Mouse (Mus musculus) midbrain, embryonic 12.5 days (tissue): Measurements from ENCODE around the gene Rnf115. TPM values are rescaled to one million over a fixed set of nuclear protein-coding genes. Genes with fewer than 3 reads are reported as not detected.
A peak's percentile ranks its signal among the peaks of the same experiment; 100 is the strongest.

Experiments
- ATAC-seq: fragments of 200-750 bp; cut with Nextera tagmentation; 2 replicates; pipeline ENCODE4 v1.8.0; 2017; ENCODE audit warnings: low read depth, moderate TSS enrichment, moderate library complexity; ENCODE audit not compliant: low FRiP score
- H3K27ac ChIP-seq: fragments of 300-500 bp; sonication (generic); replicated peaks from 2 replicates; pipeline ENCODE4 v1.5.1; 2016; ENCODE audit warnings: mild to moderate bottlenecking
- H3K27me3 ChIP-seq: fragments of 300-500 bp; sonication (generic); 2 replicates; pipeline ENCODE4 v1.6.1; 2016; ENCODE audit warnings: mild to moderate bottlenecking
- H3K36me3 ChIP-seq: fragments of 300-500 bp; sonication (generic); 2 replicates; pipeline ENCODE4 v1.6.1; 2016
- H3K4me1 ChIP-seq: fragments of 300-500 bp; sonication (generic); 2 replicates; pipeline ENCODE4 v1.6.1; 2016
- H3K4me2 ChIP-seq: fragments of 300-500 bp; sonication (generic); replicated peaks from 2 replicates; pipeline ENCODE4 v1.6.1; 2016; ENCODE audit warnings: mild to moderate bottlenecking, moderate library complexity
- H3K4me3 ChIP-seq: fragments of 300-500 bp; sonication (generic); 2 replicates; pipeline ENCODE4 v1.5.1; 2016; ENCODE audit warnings: mild to moderate bottlenecking
- H3K9ac ChIP-seq: fragments of 300-500 bp; sonication (generic); replicated peaks from 2 replicates; pipeline ENCODE4 v1.6.1; 2016; ENCODE audit warnings: mild to moderate bottlenecking, moderate library complexity
- H3K9me3 ChIP-seq: fragments of 300-500 bp; sonication (generic); 2 replicates; pipeline ENCODE4 v1.6.1; 2016; ENCODE audit warnings: mild to moderate bottlenecking
- WGBS: fragments of 180-500 bp; shearing (Covaris S2); methylation state at CpG from one replicate; pipeline ENCODE4 v1.1.7; 2016; 5-methylcytosine and 5-hydroxymethylcytosine counted together
- polyA plus RNA-seq: library from polyadenylated mRNA; unstranded; fragments of >200 nt; fragmentation: Nextera tagmentation; extraction: Ambion mirVana; gene quantifications from 2 replicates; pipeline ENCODE4 v1.2.1, GENCODE M21; 2016

The Rnf115 gene
- polyA plus RNA-seq, 1 experiment from 2014 or later: 89.6 TPM

- H3K4me3 ChIP-seq: peak within 1 kb of the TSS; percentile 70
- H3K9ac ChIP-seq: peak within 1 kb of the TSS; percentile 86
- ATAC-seq: peak; percentile 77
- under 1% methylated on average over 34 of the region's 35 CpGs for WGBS
- H3K36me3 ChIP-seq: peaks cover 14% of the 10 kb centered on the region
- peak within 1 kb of the TSS; percentile 95 for H3K27ac ChIP-seq
- no peaks in the 10 kb centered on the region for H3K27me3 ChIP-seq
- H3K9me3 ChIP-seq: no peaks in the 10 kb centered on the region
- peak within 1 kb of the TSS; percentile 71 for H3K4me2 ChIP-seq
- H3K4me1 ChIP-seq: peaks cover 19% of the 10 kb centered on the region
Measured at GRCm38 (mm10) chr3:96696198-96696765, 31.2 kb upstream of the Rnf115 start, which contains the start of gene Pias3. TSS of gene Pias3 (plus strand) at chr3:96696384.

GRCm38 (mm10) chr3:96696766-96697732, 30.4 kb upstream of the Rnf115 start:
- H3K36me3 ChIP-seq: peaks cover 22% of the 10 kb centered on the region
- peaks cover 19% of the 10 kb centered on the region for H3K4me1 ChIP-seq
- peak overlapping the region; percentile 70 for H3K4me3 ChIP-seq
- peak overlapping the region; percentile 86 for H3K9ac ChIP-seq
- no peaks in the 10 kb centered on the region for H3K9me3 ChIP-seq
- no peaks in the 10 kb centered on the region for H3K27me3 ChIP-seq
- ATAC-seq: peak; percentile 91
- peak overlapping the region; percentile 95 for H3K27ac ChIP-seq
- peak overlapping the region; percentile 71 for H3K4me2 ChIP-seq
- WGBS: under 1% methylated on average over 74 of the region's 85 CpGs

- Histone ChIP-seq H3K4me2 (no peak overlapping the region), H3K4me3 (no peak overlapping the region), H3K9me3 (no peaks in the 10 kb centered on the region), H3K27ac (no peak overlapping the region; the same call in 1 of the 2 replicates), H3K9ac (no peak overlapping the region), H3K4me1 (peaks cover 19% of the 10 kb centered on the region), H3K36me3 (peaks cover 38% of the 10 kb centered on the region), H3K27me3 (no peaks in the 10 kb centered on the region)
- no peak for ATAC-seq
- WGBS: 49% methylated on average over 19 of the region's 19 CpGs
Measured at GRCm38 (mm10) chr3:96698993-96699690, 28.3 kb upstream of the Rnf115 start.

GRCm38 (mm10) chr3:96700376-96700775, 27.1 kb upstream of the Rnf115 start:
- no peak for ATAC-seq
- Histone ChIP-seq H3K27me3 (no peaks in the 10 kb centered on the region), H3K4me3 (no peak overlapping the region), H3K4me1 (peaks cover 19% of the 10 kb centered on the region), H3K9ac (no peak overlapping the region), H3K4me2 (no peak overlapping the region), H3K27ac (no peak overlapping the region), H3K9me3 (no peaks in the 10 kb centered on the region), H3K36me3 (peaks cover 51% of the 10 kb centered on the region)
- 54% methylated on average over 7 of the region's 7 CpGs for WGBS

- Histone ChIP-seq H3K4me1 (peaks cover 15% of the 10 kb centered on the region), H3K4me3 (no peak overlapping the region), H3K36me3 (peaks cover 51% of the 10 kb centered on the region), H3K4me2 (no peak overlapping the region), H3K9ac (no peak overlapping the region), H3K27me3 (no peaks in the 10 kb centered on the region), H3K27ac (no peak overlapping the region), H3K9me3 (no peaks in the 10 kb centered on the region)
- 86% methylated on average over 4 of the region's 4 CpGs for WGBS
- ATAC-seq: no peak
Measured at GRCm38 (mm10) chr3:96701003-96701402, 26.5 kb upstream of the Rnf115 start.

GRCm38 (mm10) chr3:96704778-96705177, 22.7 kb upstream of the Rnf115 start:
- peaks cover 50% of the 10 kb centered on the region for H3K36me3 ChIP-seq
- 72% methylated on average over 11 of the region's 11 CpGs for WGBS
- H3K4me2 ChIP-seq: no peak overlapping the region
- H3K4me1 ChIP-seq: peaks cover 7% of the 10 kb centered on the region; the same call in 1 of the 2 replicates
- H3K9ac ChIP-seq: no peak overlapping the region
- ATAC-seq: no peak
- H3K27ac ChIP-seq: no peak overlapping the region
- H3K9me3 ChIP-seq: no peaks in the 10 kb centered on the region
- H3K4me3 ChIP-seq: no peak overlapping the region
- peaks cover 16% of the 10 kb centered on the region for H3K27me3 ChIP-seq

- H3K27me3 ChIP-seq: peaks cover 16% of the 10 kb centered on the region
- H3K27ac ChIP-seq: no peak overlapping the region
- H3K4me2 ChIP-seq: no peak overlapping the region
- H3K9me3 ChIP-seq: no peaks in the 10 kb centered on the region
- H3K4me1 ChIP-seq: peaks cover 7% of the 10 kb centered on the region; the same call in 1 of the 2 replicates
- ATAC-seq: no peak
- no peak overlapping the region for H3K4me3 ChIP-seq
- peaks cover 45% of the 10 kb centered on the region for H3K36me3 ChIP-seq
- 89% methylated on average over 11 of the region's 11 CpGs for WGBS
- no peak overlapping the region for H3K9ac ChIP-seq
Measured at GRCm38 (mm10) chr3:96706217-96706616, 21.2 kb upstream of the Rnf115 start.

GRCm38 (mm10) chr3:96706984-96707383, 20.5 kb upstream of the Rnf115 start:
- H3K4me1 ChIP-seq: peaks cover 7% of the 10 kb centered on the region; the same call in 1 of the 2 replicates
- peaks cover 45% of the 10 kb centered on the region for H3K36me3 ChIP-seq
- H3K27ac ChIP-seq: no peak overlapping the region
- H3K9me3 ChIP-seq: no peaks in the 10 kb centered on the region
- 74% methylated on average over 7 of the region's 7 CpGs for WGBS
- no peak overlapping the region for H3K4me3 ChIP-seq
- no peak for ATAC-seq
- H3K4me2 ChIP-seq: no peak overlapping the region
- peaks cover 16% of the 10 kb centered on the region for H3K27me3 ChIP-seq
- H3K9ac ChIP-seq: no peak overlapping the region

- Histone ChIP-seq H3K4me2 (peak within 1 kb of the TSS; percentile 93), H3K36me3 (peaks cover 50% of the 10 kb centered on the region), H3K27ac (no peak within 1 kb of the TSS), H3K9me3 (no peaks in the 10 kb centered on the region), H3K4me1 (peaks cover 7% of the 10 kb centered on the region; the same call in 1 of the 2 replicates), H3K4me3 (peak within 1 kb of the TSS; percentile 51), H3K9ac (peak within 1 kb of the TSS; percentile 65), H3K27me3 (peaks cover 16% of the 10 kb centered on the region)
- peak; percentile 89 for ATAC-seq
- WGBS: 6% methylated on average over 42 of the region's 42 CpGs
Measured at GRCm38 (mm10) chr3:96707903-96708683, 19.4 kb upstream of the Rnf115 start, which contains the start of gene Nudt17. TSS of gene Nudt17 (minus strand) at chr3:96708562.

GRCm38 (mm10) chr3:96708684-96709064, 18.8 kb upstream of the Rnf115 start:
- no peak overlapping the region for H3K9ac ChIP-seq
- WGBS: 38% methylated on average over 2 of the region's 2 CpGs
- ATAC-seq: peak; percentile 16; the same call in 1 of the 2 replicates
- H3K4me2 ChIP-seq: peak overlapping the region; percentile 93; the same call in 1 of the 2 replicates
- H3K9me3 ChIP-seq: no peaks in the 10 kb centered on the region
- peaks cover 16% of the 10 kb centered on the region for H3K27me3 ChIP-seq
- H3K4me1 ChIP-seq: peaks cover 7% of the 10 kb centered on the region; the same call in 1 of the 2 replicates
- H3K36me3 ChIP-seq: peaks cover 50% of the 10 kb centered on the region
- no peak overlapping the region for H3K27ac ChIP-seq
- H3K4me3 ChIP-seq: peak overlapping the region; percentile 51; the same call in 1 of the 2 replicates

- H3K27ac ChIP-seq: no peak overlapping the region
- peaks cover 68% of the 10 kb centered on the region for H3K36me3 ChIP-seq
- H3K4me2 ChIP-seq: no peak overlapping the region
- no peaks in the 10 kb centered on the region for H3K4me1 ChIP-seq
- H3K27me3 ChIP-seq: no peaks in the 10 kb centered on the region
- no peaks in the 10 kb centered on the region for H3K9me3 ChIP-seq
- ATAC-seq: no peak
- H3K9ac ChIP-seq: no peak overlapping the region
- 93% methylated on average over 5 of the region's 5 CpGs for WGBS
- H3K4me3 ChIP-seq: no peak overlapping the region
Measured at GRCm38 (mm10) chr3:96714286-96714685, 13.2 kb upstream of the Rnf115 start.
